Mouse (Mus musculus): ENCODE measurements at regions not wholly inside any gene's neighbourhood (a gene's known extent, or its start where the extent isn't known, plus 50 kb on each side); places are given as distances from the start of the nearest gene placed in this dataset.
"Not testable (repeated sequence)": the region's sequence is repeated elsewhere in the genome, so short reads cannot be mapped to it uniquely, and the experiment has no call there.

GRCm38 (mm10) chr6:70160442-70160841 is 631.6 kb downstream of the Rpia start:
- DNase-seq (ENCODE audit: inconsistent ontology term) = no peak

- DNase-seq (ENCODE audit: inconsistent ontology term) = not testable (repeated sequence)
Measured at GRCm38 (mm10) chr6:70155771-70156170, 636.3 kb downstream of the Rpia start.

GRCm38 (mm10) chr6:70151098-70151838 is 640.8 kb downstream of the Rpia start:
- DNase-seq (ENCODE audit: inconsistent ontology term) = not testable (repeated sequence)

- DNase-seq (ENCODE audit: inconsistent ontology term) = no peak
Measured at GRCm38 (mm10) chr6:70146986-70147385, 645.0 kb downstream of the Rpia start.

- not testable (repeated sequence) for DNase-seq (ENCODE audit: inconsistent ontology term)
Measured at GRCm38 (mm10) chr6:70143341-70143740, 648.7 kb downstream of the Rpia start.

- DNase-seq (ENCODE audit: inconsistent ontology term) = no peak
Measured at GRCm38 (mm10) chr6:70116811-70117210, 675.2 kb downstream of the Rpia start.

- no peak for DNase-seq (ENCODE audit: inconsistent ontology term)
Measured at GRCm38 (mm10) chr6:70111892-70112291, 680.1 kb downstream of the Rpia start.

GRCm38 (mm10) chr6:70109412-70109811 is 682.6 kb downstream of the Rpia start:
- peak; percentile 12 for DNase-seq (ENCODE audit: inconsistent ontology term)

GRCm38 (mm10) chr6:70103781-70104180 is 688.3 kb downstream of the Rpia start:
- DNase-seq (ENCODE audit: inconsistent ontology term) = no peak

- not testable (repeated sequence) for DNase-seq (ENCODE audit: inconsistent ontology term)
Measured at GRCm38 (mm10) chr6:70103174-70103573, 688.9 kb downstream of the Rpia start.

- no peak for DNase-seq (ENCODE audit: inconsistent ontology term)
Measured at GRCm38 (mm10) chr6:70088041-70088440, 704.0 kb downstream of the Rpia start.

GRCm38 (mm10) chr6:70073841-70074240 is 718.2 kb downstream of the Rpia start:
- DNase-seq (ENCODE audit: inconsistent ontology term) = no peak

GRCm38 (mm10) chr6:70072007-70072406 is 720.0 kb downstream of the Rpia start:
- DNase-seq (ENCODE audit: inconsistent ontology term) = peak; percentile 81

GRCm38 (mm10) chr6:70067716-70068415 is 724.2 kb downstream of the Rpia start:
- DNase-seq (ENCODE audit: inconsistent ontology term) = peak; percentile 44

GRCm38 (mm10) chr6:70059028-70059427 is 733.0 kb downstream of the Rpia start:
- DNase-seq (ENCODE audit: inconsistent ontology term) = no peak

GRCm38 (mm10) chr6:70058374-70058773 is 733.7 kb downstream of the Rpia start:
- DNase-seq (ENCODE audit: inconsistent ontology term) = no peak

- DNase-seq (ENCODE audit: inconsistent ontology term) = no peak
Measured at GRCm38 (mm10) chr6:70040894-70041293, 751.1 kb downstream of the Rpia start.

GRCm38 (mm10) chr6:70033674-70034073 is 758.4 kb downstream of the Rpia start:
- DNase-seq (ENCODE audit: inconsistent ontology term) = no peak

GRCm38 (mm10) chr6:70011555-70011954 is 780.5 kb downstream of the Rpia start:
- DNase-seq (ENCODE audit: inconsistent ontology term) = no peak
